Mouse (Mus musculus): ENCODE measurements around the gene Txlng. TPM values are rescaled to one million over a fixed set of nuclear protein-coding genes. Genes with fewer than 3 reads are reported as not detected.

The Txlng gene
- polyA plus RNA-seq (2012; rRNA removed): 1.2 TPM in 2 replicates

GRCm38 (mm10) chrX:162829203-162829708, at the start of gene Txlng:
Gene Txlng, minus strand, starts transcription at chrX:162829454.

GRCm38 (mm10) chrX:162760115-162760942, 68.9 kb downstream of the Txlng start, which contains the start of gene Rbbp7:
Gene Rbbp7, plus strand, starts transcription at chrX:162760402.

Other genes starting within 250 kb of the Txlng start
- 1.9 and 2.0 TPM in 2 replicates for gene Reps2, start 185.8 kb downstream of the Txlng start, polyA plus RNA-seq (2012; rRNA removed)
- 31.8 and 35.2 TPM in 2 replicates for gene Rbbp7, start 69.1 kb downstream of the Txlng start, polyA plus RNA-seq (2012; rRNA removed)
- gene Syap1, start 59.0 kb upstream of the Txlng start, polyA plus RNA-seq (2012; rRNA removed): 10.6 and 12.3 TPM in 2 replicates
- 3.7 and 4.8 TPM in 2 replicates for gene Ctps2, start 71.8 kb upstream of the Txlng start, polyA plus RNA-seq (2012; rRNA removed)
- gene S100g, start 135.1 kb upstream of the Txlng start, polyA plus RNA-seq (2012; rRNA removed): 3.8 and 18.3 TPM in 2 replicates